8 mouse cellular contexts compared by ENCODE assay signal in the genomic region with DNA sequence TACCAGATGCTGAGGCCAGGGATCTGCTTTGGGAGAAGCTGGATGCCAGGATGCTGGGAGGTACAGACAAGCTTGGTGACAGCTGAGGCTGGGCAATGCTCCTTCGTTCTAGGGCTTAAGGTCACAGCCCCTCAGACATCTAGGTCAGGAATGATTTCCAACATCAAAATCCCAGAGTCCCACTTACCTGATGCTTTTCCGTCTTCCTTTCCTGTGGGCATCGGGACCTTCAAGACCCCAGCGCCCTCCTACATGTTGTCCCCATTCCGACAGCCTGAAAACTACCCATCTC. TPM values are rescaled to one million over a fixed set of nuclear protein-coding genes. Genes with fewer than 3 reads are reported as not detected.
DNase-seq lines count a peak whose midpoint lies in the region.

A gene (minus strand): TSS at position 283 of the 292 bp plus-strand sequence.

- DNase-seq in gastrocnemius, postnatal 14 days: no peak
- DNase-seq in gastrocnemius, adult 8-10 months (ENCODE audit: low spot score in 2 of 2): no peak
- peak; percentile 39 for DNase-seq in embryonic facial prominence, embryonic 10.5 days (ENCODE audit: low spot score)
- DNase-seq in heart, postnatal 36 days: no peak
- peak; percentile 26 for DNase-seq in midbrain, embryonic 10.5 days (ENCODE audit: low spot score)
- no peak for DNase-seq in thymus, postnatal 0 days (ENCODE audit: low spot score)
- no peak for DNase-seq in right cerebral cortex, adult 18-20 months
- DNase-seq in urinary bladder, postnatal 14 days (ENCODE audit: low spot score): no peak

- no peaks in the 10 kb centered on the region for H3K36me3 ChIP-seq in embryonic facial prominence, embryonic 10.5 days (replicated peaks)
- no peaks in the 10 kb centered on the region for H3K36me3 ChIP-seq in midbrain, embryonic 10.5 days

- peaks cover 74% of the 10 kb centered on the region for H3K27me3 ChIP-seq in embryonic facial prominence, embryonic 10.5 days (replicated peaks; ENCODE audit: low read depth, poor library complexity, severe bottlenecking)
- peaks cover 72% of the 10 kb centered on the region for H3K27me3 ChIP-seq in midbrain, embryonic 10.5 days (ENCODE audit: low read depth, poor library complexity, severe bottlenecking)

- peaks cover 37% of the 10 kb centered on the region for H3K4me1 ChIP-seq in embryonic facial prominence, embryonic 10.5 days
- peaks cover 20% of the 10 kb centered on the region for H3K4me1 ChIP-seq in midbrain, embryonic 10.5 days

- peak within 1 kb of the TSS; percentile 69 for H3K4me3 ChIP-seq in embryonic facial prominence, embryonic 10.5 days
- H3K4me3 ChIP-seq in midbrain, embryonic 10.5 days: peak within 1 kb of the TSS; percentile 63

- H3K9me3 ChIP-seq in embryonic facial prominence, embryonic 10.5 days: no peaks in the 10 kb centered on the region; the same call in 1 of the 2 replicates
- no peaks in the 10 kb centered on the region for H3K9me3 ChIP-seq in midbrain, embryonic 10.5 days (replicated peaks)

- WGBS in embryonic facial prominence, embryonic 10.5 days: 4% methylated on average over 5 of the region's 5 CpGs
- WGBS in midbrain, embryonic 10.5 days: 7% methylated on average over 5 of the region's 5 CpGs

- intact Hi-C loops in gastrocnemius, postnatal 14 days (cut with DNase I; ENCODE audit: low total_unique reads): no loop called here
- intact Hi-C loops in heart, postnatal 36 days (cut with DNase I): no loop called here

- peak within 1 kb of the TSS; percentile 51 for H3K27ac ChIP-seq in embryonic facial prominence, embryonic 10.5 days (replicated peaks)
- peak within 1 kb of the TSS; percentile 43 for H3K27ac ChIP-seq in midbrain, embryonic 10.5 days (replicated peaks)

RNA-seq across cellular contexts. Expression of the gene that starts here (rescaled TPM):
- 10 to 100 TPM; 17.9 to 19.7 TPM for total RNA-seq in gastrocnemius, postnatal 14 days (2021)
- total RNA-seq in gastrocnemius, adult 8-10 months (2022): 1 to 10 TPM; 5.7 to 9.8 (median 8.2) TPM
- polyA plus RNA-seq in embryonic facial prominence, embryonic 10.5 days (2016; fragmentation: Nextera tagmentation; extraction: Ambion mirVana): 2.3 and 2.8 TPM in 2 replicates
- total RNA-seq in heart, postnatal 36 days (2021): 10 to 100 TPM; 31.8 to 32.1 TPM
- polyA plus RNA-seq in midbrain, embryonic 10.5 days (2016; fragmentation: Nextera tagmentation; extraction: Ambion mirVana): 1.4 and 1.7 TPM in 2 replicates
- polyA plus RNA-seq in thymus, postnatal 0 days (2015; fragmentation: Nextera tagmentation; extraction: Ambion mirVana): 1.3 and 1.8 TPM in 2 replicates

Comparison
In these comparisons a context has a peak if more than half of its experiments do, and no peak if none do; other contexts are left out.
1. DNase-seq: peak in embryonic facial prominence, embryonic 10.5 days (single experiment) and midbrain, embryonic 10.5 days (single experiment); none in gastrocnemius, postnatal 14 days (single experiment), gastrocnemius, adult 8-10 months (0 of 2), heart, postnatal 36 days (0 of 2), thymus, postnatal 0 days (single experiment), right cerebral cortex, adult 18-20 months (single experiment) and urinary bladder, postnatal 14 days (single experiment).